Mouse (Mus musculus): ENCODE measurements at regions not wholly inside any gene's neighbourhood (a gene's known extent, or its start where the extent isn't known, plus 50 kb on each side); places are given as distances from the start of the nearest gene placed in this dataset.
A peak's percentile ranks its signal among the peaks of the same experiment; 100 is the strongest.

DNA sequence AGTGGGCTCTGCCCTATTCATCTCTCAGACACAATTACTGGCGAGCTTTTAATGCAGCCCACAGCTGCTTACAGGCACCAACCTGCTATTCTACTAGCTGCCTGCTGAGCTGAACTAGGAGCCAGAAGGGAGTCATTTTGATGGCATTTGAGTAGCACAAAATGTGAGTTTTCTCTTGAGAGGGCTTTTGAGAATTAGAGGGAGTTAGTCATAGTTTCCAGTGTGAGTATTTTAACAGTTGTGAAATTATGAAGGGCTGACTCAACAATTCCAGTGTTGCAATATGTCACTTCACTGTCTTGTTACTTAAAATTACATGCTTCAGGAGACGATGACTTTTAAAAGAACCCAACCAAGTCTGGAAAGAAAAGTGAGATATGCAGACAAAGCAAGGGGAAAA, 54.4 kb upstream of the Ly86 start:
- peak; percentile 41; the same call in 1 of the 2 replicates for ATAC-seq (ENCODE audit: extremely low read depth, insufficient number of reproducible peaks, low FRiP score, poor library complexity, severe bottlenecking)

DNA sequence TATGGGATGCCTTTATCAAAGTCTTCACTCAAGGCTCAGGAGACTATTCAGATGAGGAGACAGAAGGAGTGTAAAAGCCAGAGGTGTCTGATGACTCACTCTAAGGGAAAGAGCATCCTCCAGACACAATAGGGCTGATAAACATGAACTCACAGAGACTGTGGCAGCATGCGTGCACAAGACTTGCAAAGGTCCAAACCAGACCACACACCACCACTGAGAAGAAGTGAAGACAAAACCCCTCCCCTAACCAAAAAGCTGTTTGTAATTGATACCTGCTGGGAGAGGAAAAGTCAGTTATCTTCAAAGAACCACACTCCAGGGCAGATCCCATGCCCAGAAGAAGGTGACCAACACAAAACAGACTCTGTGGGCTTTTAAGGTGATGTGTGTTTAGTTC, 56.0 kb upstream of the Ly86 start:
- ATAC-seq (ENCODE audit: extremely low read depth, insufficient number of reproducible peaks, low FRiP score, poor library complexity, severe bottlenecking) = no peak

DNA sequence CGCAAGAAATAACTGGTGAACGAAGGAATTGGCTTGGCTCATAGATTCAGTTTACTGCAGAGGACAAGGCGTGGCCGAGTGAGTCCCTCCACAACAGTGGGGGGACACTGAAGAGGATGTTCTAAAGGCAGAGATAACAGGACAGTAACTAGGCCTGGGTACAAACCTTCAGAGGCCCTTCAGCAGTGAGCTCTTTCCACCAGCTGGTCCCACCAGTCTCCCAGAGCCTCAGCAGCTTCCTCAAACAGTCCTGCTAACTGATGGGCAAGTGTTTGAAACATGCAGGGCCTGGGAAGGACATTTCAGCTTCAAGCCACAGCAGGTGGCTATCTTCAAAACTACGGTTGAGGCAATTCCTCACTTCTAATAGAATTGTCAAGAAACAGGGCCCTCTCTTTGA, 62.5 kb upstream of the Ly86 start:
- no peak for ATAC-seq (ENCODE audit: extremely low read depth, insufficient number of reproducible peaks, low FRiP score, poor library complexity, severe bottlenecking)

DNA sequence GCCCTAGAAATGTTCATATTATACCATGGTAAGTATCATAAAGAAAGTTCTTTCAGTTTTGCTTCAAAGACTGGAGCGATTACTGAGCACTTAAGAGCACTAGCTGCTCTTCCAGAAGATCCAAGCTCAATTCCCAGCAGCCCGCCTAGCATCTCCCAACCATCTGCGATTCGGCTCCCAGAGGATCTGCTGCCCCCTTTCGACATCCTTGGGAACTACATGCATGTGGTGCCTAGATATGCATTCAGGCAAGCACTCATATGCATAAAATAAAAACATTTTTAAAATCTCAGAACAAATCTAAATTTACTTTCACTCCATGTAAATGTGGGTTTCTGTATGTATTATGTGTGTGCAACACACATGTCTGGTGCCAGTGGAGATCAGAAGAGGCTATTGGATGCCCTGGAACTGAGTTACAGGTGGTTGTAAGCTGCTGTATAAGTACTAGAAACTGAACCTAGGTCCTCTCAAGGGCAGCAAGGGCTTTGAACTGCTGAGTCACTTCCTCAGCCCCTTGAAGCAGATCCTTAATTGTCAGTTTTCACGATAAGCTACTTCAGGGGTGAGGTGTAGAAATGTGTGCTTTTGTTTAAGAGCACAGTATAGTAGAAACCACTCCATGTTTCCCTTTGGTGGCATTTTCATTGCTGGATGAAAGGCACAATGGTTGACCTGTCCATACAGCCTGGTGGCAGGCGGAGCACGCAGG, 65.8 kb upstream of the Ly86 start:
- ATAC-seq (ENCODE audit: extremely low read depth, insufficient number of reproducible peaks, low FRiP score, poor library complexity, severe bottlenecking) = no peak

DNA sequence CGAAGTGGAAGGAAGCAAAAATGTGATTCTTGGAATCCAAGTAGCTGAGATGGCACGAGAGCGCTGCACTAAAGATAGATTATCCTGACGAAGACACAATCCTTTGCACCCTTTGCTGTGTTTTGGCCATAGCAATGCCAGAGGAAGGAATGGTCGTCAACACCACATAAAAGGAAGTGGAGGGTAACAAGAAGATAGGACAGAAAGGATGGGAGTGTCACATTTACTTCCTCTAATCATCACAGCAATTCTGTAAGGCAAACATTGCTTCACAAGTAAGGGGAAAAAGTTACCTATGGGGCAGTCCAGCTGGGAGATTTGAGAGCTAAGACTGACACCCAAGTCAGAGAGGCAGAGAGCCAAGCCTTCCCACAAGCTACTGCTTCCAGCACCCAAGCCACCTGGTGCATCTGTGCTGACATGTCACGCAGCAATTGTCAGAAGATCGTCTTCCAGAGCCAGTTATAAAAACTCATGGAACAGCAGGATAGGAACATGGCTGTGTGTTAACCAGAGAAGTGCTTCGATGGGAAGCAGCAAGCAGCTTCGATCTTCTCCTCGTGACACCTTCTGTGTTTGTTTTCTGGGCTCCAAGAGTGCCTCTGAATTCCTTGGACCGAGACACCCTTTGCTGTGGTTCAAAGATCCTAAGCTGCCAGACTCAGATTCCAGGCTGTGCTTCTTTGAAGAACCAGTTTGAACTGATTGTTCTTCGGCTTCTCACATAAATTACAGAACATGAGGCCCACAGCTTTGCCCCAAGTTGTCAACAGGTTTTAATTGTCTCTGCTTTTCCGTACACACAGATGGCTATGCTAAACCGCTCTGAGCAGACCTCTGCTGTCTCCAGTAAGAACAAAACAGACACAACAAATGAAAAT, 95.2 kb upstream of the Ly86 start:
- ATAC-seq (ENCODE audit: extremely low read depth, insufficient number of reproducible peaks, low FRiP score, poor library complexity, severe bottlenecking) = 0 out of 2 replicates have a peak, but pooled peaks have one; percentile 16

DNA sequence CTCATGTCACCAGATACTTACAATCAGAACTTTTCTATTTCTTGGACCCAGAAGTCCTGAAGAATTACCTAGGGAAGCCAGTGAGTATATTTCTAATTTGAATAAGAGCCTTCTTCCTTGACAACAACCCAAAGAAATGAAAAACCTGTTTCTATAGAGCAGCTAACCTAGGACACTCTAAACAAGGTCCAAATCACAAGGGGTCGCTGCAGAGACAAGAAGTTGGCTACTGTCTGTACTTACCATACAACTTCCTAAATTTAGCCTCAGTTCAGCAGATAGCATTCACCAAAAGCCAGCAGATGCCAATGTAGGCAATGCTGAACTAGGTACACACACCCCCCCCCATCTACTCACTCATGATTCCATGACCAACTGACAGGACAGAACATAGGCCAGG, 96.3 kb upstream of the Ly86 start:
- no peak for ATAC-seq (ENCODE audit: extremely low read depth, insufficient number of reproducible peaks, low FRiP score, poor library complexity, severe bottlenecking)

DNA sequence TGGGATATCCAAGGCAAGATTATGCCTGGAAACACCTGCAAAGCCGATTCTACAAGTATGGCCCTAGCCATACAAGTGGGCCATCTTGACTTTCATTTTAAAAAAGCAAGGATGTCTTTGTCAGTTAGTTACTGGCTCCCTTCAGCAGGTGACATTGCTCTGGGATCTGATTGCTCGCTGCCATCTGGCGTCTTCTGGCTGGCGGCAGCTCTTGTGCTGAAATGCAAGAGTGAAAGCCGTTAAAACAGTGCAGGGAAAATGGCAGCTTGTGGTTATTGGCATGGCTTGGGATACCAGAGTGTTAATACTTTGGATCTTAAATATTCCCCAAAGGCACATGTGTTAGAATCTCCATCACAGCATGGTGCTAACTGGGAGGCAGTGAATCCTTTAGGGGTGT, 105.0 kb upstream of the Ly86 start:
- no peak for ATAC-seq (ENCODE audit: extremely low read depth, insufficient number of reproducible peaks, low FRiP score, poor library complexity, severe bottlenecking)

DNA sequence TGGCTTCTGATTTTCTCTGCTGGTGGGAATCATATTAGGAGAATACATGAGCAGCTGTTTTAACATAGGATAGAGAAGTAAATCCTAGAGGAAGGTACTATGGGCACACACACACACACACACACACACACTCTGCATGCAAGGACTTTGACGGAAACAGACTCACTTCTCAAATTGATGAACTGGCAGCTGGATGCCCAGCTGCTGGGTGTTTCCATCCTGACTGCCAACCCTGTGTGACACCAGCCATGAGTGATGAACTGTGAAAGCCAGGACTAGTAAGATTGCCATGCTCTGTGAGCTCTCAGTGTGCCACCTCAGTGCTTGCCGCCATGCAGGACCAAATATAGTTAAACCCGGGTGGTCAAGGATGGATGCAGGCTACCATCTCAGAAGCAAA, 107.7 kb upstream of the Ly86 start:
- no peak for ATAC-seq (ENCODE audit: extremely low read depth, insufficient number of reproducible peaks, low FRiP score, poor library complexity, severe bottlenecking)

DNA sequence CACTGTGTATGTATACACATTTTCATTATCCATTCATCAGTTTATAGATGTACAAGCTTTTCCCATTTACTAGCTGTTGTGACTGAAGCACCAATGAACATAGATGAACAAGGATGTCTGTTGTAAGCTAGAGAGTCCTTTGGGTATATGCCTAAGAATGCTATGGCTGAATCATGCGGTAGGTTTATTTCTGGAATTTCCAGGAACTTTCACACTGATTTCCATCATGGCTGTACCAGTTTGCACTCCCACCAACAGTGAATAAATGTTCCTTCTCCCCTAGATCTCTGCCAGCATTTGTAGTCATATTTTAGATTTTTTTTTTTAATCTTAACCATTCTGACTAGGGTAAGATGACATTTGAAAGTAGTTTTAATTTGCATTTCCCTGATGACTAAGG, 119.2 kb upstream of the Ly86 start:
- ATAC-seq (ENCODE audit: extremely low read depth, insufficient number of reproducible peaks, low FRiP score, poor library complexity, severe bottlenecking) = no peak

DNA sequence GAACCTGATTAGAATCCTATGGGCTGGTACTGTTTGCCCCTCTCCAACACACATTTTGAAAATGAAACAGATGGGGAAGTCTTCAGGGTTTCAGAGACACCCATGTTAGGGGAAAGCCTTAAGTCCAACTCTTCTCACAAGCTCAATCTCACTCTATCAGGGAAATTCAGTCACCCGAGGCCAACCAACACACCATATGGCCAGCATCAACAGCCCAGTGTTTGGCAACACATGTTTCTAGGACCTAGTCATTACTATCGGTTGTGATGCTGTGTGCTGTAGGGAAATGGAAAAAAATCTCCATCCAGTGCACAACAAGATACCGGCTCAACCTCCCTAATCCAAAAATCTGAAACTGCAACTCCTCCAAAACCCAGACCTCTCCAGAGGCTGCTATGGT, 124.6 kb upstream of the Ly86 start:
- no peak for ATAC-seq (ENCODE audit: extremely low read depth, insufficient number of reproducible peaks, low FRiP score, poor library complexity, severe bottlenecking)

DNA sequence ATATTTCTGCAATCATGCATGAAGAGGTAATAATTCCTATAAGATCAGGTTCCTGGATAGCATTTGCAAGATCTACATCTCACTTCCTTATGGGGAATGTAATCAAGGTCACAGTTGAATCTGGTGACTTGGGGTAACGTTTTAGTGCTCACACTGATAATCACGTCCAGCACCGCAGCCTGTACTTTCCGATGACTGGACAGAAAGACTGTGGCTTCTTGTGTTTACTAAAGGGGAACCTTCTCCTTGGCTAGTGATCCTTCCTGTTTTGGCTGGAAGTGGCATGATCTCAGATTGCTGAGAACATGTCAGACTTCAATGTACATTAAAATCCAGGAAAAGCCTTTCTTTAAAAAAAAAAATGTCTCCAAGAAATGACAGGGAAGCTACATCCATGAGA, 126.4 kb upstream of the Ly86 start:
- ATAC-seq (ENCODE audit: extremely low read depth, insufficient number of reproducible peaks, low FRiP score, poor library complexity, severe bottlenecking) = peak; percentile 93

DNA sequence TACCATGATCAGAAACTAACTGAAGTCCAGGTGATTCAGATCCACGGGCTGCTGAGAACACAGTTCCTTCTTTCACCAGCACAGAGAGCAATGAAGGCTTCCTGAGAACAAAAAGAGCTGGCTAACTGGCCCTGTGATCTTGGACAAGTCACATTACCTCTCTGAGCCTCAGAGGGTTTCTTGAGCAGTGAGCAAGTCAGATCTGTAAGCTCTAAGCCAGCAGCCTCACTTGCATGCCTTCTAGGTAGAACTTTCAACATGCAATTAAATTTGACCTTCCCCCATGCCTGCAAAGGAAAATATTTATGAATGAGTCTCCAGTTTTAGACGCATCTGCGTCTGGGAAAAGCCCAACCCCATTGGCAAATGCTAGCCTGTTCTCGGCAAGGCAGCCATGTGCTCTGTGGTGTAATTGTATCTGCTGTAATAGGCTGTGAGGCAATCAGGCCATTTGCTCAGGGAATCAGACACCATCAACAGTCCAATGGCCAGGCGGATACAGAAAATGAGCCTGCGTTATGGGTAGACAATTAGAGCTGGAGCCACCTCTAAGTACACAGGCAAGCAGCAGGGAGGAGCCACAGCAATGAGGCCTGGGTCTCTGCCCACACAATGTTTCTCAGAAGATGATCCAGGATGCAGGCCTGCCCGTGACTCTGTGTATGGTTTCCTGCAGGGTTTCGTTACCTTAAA, 130.3 kb upstream of the Ly86 start:
- no peak for ATAC-seq (ENCODE audit: extremely low read depth, insufficient number of reproducible peaks, low FRiP score, poor library complexity, severe bottlenecking)

DNA sequence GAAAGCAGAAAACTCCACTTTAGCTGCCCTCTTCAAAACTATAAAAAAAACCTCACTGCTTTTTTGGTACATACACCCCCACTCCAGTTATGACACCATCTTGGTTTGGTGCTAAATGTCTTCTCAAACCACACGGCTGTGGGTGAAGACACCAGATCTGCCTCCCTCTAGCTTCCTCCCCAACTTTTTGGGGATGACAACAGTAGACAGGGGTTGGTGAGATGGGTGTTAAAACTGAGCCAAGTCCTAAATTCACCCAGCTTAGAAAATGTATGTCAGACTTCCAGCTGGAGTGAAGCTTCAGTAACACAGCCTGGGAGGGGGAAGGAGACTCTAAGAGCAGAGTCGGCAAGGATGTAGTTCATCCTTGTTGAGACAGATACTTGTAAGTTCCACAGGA, 147.1 kb upstream of the F13a1 start:
- ATAC-seq (ENCODE audit: extremely low read depth, insufficient number of reproducible peaks, low FRiP score, poor library complexity, severe bottlenecking) = no peak

DNA sequence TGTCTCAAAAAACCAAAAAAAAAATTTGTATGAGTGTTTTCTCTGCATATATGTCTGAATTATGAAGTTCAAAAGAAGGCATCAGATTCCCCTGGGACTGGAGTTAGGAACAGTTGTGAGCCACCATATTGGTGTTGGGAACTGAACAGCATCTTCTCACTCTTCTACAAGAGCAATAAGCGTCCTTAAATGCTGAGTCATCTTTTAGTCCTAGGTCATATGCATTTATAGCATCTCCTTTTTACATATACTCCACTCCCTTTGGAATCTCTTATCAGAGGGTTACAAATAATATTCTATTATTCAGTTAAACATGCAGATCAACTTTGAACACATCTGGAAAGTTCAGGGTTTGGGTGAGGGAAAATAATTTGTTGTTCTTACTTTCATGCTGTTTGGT, 145.8 kb upstream of the F13a1 start:
- ATAC-seq (ENCODE audit: extremely low read depth, insufficient number of reproducible peaks, low FRiP score, poor library complexity, severe bottlenecking) = no peak

DNA sequence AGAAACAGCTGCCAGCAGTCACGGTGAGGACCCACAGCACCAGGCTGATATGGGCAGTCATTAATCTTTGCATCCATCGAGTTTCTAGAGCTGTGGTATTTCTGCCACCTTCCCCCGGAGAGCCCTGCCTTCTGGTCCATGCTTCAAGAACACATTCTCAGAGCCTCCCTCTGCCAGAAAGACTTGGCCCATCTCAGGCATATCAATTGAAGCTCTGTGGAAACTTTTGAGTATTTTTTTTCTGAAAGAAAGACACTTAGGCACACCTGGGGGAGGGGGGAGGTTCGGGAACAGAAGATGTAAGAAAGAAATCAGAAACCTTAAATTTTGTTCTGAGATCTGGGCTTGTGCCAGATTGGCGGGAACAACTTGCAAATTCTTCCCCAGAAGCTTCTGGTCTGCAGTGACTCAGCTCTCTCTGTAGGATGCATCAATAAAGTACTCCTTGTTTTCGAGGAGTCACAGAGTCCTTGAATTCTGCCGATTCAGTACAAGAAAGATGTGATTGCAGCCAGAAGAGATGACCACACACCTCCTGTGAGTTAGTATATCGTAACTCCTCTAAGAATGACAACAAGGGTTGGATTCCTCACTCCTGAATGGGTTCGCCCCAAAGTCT, 131.2 kb upstream of the F13a1 start:
- no peak for ATAC-seq (ENCODE audit: extremely low read depth, insufficient number of reproducible peaks, low FRiP score, poor library complexity, severe bottlenecking)

DNA sequence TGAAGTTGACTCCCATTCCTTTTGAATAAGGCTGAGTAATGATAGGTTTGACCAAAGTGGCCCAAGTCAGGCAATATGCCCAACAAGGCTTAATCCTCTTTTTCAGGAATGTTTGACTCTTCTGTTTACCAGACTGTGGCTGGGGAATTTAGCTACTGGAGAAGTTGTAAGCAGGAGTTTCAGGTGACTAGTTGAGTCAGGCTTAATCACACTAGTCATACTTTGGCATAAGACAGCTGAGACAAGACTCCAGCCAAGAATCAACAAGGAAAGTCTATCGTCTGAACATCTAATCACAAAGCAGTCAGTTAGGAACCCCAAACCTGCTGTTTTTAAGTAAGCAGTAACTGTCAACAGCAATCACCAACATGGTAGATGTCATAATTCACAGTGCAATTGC, 126.5 kb upstream of the F13a1 start:
- no peak for ATAC-seq (ENCODE audit: extremely low read depth, insufficient number of reproducible peaks, low FRiP score, poor library complexity, severe bottlenecking)

DNA sequence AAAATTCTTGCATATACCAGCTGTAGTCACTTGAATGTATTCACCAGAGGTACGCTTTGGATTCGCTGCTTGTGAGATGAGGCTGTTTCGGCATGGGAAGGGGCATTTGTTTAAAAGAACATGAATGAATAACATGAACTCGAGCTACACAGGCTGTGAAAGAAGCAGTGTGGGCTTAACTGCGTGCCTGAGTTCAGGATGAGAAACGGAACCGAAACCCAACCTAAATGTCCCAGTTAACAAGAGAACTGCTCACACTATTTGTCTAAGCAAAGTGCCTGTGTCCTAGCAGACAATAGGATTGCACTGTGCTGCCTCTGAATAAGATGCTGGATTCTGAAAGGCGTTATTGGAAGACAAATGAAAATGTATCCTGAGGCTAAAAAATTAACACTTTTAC, 126.0 kb upstream of the F13a1 start:
- no peak for ATAC-seq (ENCODE audit: extremely low read depth, insufficient number of reproducible peaks, low FRiP score, poor library complexity, severe bottlenecking)

DNA sequence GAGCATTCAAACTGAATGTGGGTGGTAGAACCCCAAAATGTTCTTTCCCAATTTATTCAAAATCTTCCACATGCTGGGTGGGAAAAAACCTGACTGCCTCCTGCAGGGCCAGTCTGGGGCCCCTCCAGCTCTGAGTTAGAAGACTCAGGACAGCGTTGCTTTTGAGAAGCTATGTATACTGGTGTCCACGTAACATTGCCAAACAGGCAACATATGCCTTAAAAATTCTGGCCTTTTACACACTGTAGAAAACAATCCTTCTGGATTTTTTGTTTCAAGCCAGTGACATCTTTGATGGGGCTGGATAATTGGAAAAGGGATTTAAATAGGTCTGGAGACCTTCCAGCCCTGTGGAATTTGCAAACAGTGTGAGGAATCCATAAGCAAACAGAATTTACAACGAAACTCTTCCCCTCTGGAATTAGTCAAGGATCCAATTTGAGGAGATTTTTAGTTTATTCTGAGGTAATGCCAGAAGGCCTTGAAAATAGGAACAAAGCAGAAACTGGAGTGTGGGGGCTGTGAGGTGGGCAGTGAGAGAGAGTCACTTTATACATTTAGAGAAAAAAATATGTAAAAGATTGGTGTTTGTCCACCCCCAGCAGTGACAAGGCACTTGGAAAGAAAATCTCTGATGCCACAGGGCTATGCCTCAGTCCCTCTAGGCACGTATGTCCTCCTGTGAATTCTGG, 108.9 kb upstream of the F13a1 start:
- no peak for ATAC-seq (ENCODE audit: extremely low read depth, insufficient number of reproducible peaks, low FRiP score, poor library complexity, severe bottlenecking)

DNA sequence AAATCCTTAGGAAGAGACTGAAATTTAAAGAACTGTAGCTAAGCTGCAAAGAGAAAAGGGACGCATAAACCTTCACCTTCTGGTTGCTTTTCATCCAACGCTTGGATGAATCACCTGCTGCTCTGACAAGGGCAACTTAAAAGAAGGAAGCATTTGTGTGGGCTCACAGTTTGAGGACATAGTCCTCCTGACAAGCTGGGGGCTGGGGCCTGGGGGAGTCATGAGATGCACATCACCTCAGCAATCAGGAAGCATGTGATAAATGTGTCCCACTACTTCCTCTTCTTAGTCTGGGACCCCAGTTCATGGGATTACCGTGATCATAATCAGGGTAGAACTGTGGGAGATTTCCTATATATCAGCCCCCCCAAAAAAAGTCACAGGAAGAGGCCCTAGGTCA, 107.8 kb upstream of the F13a1 start:
- ATAC-seq (ENCODE audit: extremely low read depth, insufficient number of reproducible peaks, low FRiP score, poor library complexity, severe bottlenecking) = no peak
